In the genomic region with DNA sequence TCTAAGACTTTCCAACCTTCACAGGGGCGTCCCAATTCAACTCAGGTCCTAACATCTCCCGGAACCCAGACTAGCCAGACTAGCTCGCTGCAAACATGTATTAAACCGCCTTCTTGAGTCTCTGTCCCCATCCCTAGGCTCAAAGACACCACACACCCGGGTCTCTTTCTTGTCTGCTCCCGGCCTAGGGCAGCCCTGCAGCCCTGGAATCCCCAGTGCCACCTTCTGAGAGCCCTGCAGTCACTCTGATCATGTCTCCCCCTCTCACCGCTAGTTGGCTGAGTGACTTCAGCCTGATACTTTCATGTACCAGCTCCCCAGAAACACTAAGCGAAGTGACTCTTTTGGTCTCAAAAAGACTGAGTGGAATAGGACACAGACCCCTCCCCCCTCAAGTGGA, we compare ENCODE assay signal across 7 mouse cellular contexts. TPM values are rescaled to one million over a fixed set of nuclear protein-coding genes. Genes with fewer than 3 reads are reported as not detected.
DNase-seq lines count a peak whose midpoint lies in the region; ATAC-seq and TF ChIP-seq lines count a peak whose summit lies in the region.

No protein-coding gene starts in this region.

- peak overlapping the region; percentile 68 for H3K4me2 ChIP-seq in liver, embryonic 11.5 days
- no peak overlapping the region for H3K4me2 ChIP-seq in liver, postnatal 0 days (ENCODE audit: low read depth, low read length)
- H3K4me2 ChIP-seq in forebrain, embryonic 11.5 days (ENCODE audit: low read depth, low read length, severe bottlenecking): peak overlapping the region; percentile 78
- peak overlapping the region; percentile 58 for H3K4me2 ChIP-seq in intestine, embryonic 14.5 days (ENCODE audit: low read length)
- peak overlapping the region; percentile 90 for H3K4me2 ChIP-seq in neural tube, embryonic 13.5 days

- H3K9ac ChIP-seq in liver, embryonic 11.5 days (ENCODE audit: low read depth, low read length): no peak overlapping the region
- H3K9ac ChIP-seq in liver, postnatal 0 days (replicated peaks): no peak overlapping the region
- peak overlapping the region; percentile 29; the same call in 1 of the 2 replicates for H3K9ac ChIP-seq in forebrain, embryonic 11.5 days (ENCODE audit: low read length)
- no peak overlapping the region for H3K9ac ChIP-seq in intestine, embryonic 14.5 days (ENCODE audit: low read length)
- H3K9ac ChIP-seq in neural tube, embryonic 13.5 days: peak overlapping the region; percentile 72

- peaks cover 4% of the 10 kb centered on the region for H3K4me1 ChIP-seq in liver, embryonic 11.5 days (replicated peaks; ENCODE audit: control insufficient read depth, insufficient read depth, low read length)
- no peaks in the 10 kb centered on the region for H3K4me1 ChIP-seq in liver, postnatal 0 days (ENCODE audit: insufficient read depth)
- peaks cover 5% of the 10 kb centered on the region; the same call in 1 of the 2 replicates for H3K4me1 ChIP-seq in forebrain, embryonic 11.5 days (replicated peaks; ENCODE audit: control insufficient read depth, insufficient read depth, low read length)
- no peaks in the 10 kb centered on the region for H3K4me1 ChIP-seq in intestine, embryonic 14.5 days (replicated peaks; ENCODE audit: control insufficient read depth, insufficient read depth, low read length)
- peaks cover 15% of the 10 kb centered on the region for H3K4me1 ChIP-seq in neural tube, embryonic 13.5 days (replicated peaks)

- H3K4me3 ChIP-seq in liver, embryonic 11.5 days (ENCODE audit: low read depth, low read length): peak overlapping the region; percentile 42
- no peak overlapping the region for H3K4me3 ChIP-seq in liver, postnatal 0 days (ENCODE audit: low read depth, low read length)
- peak overlapping the region; percentile 36 for H3K4me3 ChIP-seq in forebrain, embryonic 11.5 days (ENCODE audit: low read depth, low read length)
- H3K4me3 ChIP-seq in intestine, embryonic 14.5 days (ENCODE audit: low read depth, low read length): peak overlapping the region; percentile 36
- H3K4me3 ChIP-seq in neural tube, embryonic 13.5 days: peak overlapping the region; percentile 44

- H3K9me3 ChIP-seq in liver, embryonic 11.5 days (ENCODE audit: control insufficient read depth, low read length): no peaks in the 10 kb centered on the region
- no peaks in the 10 kb centered on the region for H3K9me3 ChIP-seq in liver, postnatal 0 days (ENCODE audit: low read length)
- no peaks in the 10 kb centered on the region for H3K9me3 ChIP-seq in forebrain, embryonic 11.5 days (ENCODE audit: control insufficient read depth, low read length)
- H3K9me3 ChIP-seq in intestine, embryonic 14.5 days (ENCODE audit: control insufficient read depth, low read length): no peaks in the 10 kb centered on the region
- H3K9me3 ChIP-seq in neural tube, embryonic 13.5 days: no peaks in the 10 kb centered on the region

- H3K27ac ChIP-seq in liver, embryonic 11.5 days (ENCODE audit: low read depth, low read length): no peak overlapping the region
- H3K27ac ChIP-seq in liver, postnatal 0 days (ENCODE audit: low read depth): no peak overlapping the region
- H3K27ac ChIP-seq in forebrain, embryonic 11.5 days (ENCODE audit: low read depth, low read length): no peak overlapping the region
- H3K27ac ChIP-seq in intestine, embryonic 14.5 days (ENCODE audit: low read depth): no peak overlapping the region
- no peak overlapping the region for H3K27ac ChIP-seq in neural tube, embryonic 13.5 days (replicated peaks)

- no peak for DNase-seq in liver, embryonic 11.5 days (ENCODE audit: low spot score)
- DNase-seq in liver, postnatal 0 days: no peak
- DNase-seq in forebrain, embryonic 11.5 days (ENCODE audit: low spot score): no peak
- DNase-seq in intestine, embryonic 14.5 days (ENCODE audit: low spot score): no peak
- DNase-seq in T-cell, adult 2 months (ENCODE audit: low spot score): no peak
- no peak for DNase-seq in right cerebral cortex, postnatal 4 days

- H3K27me3 ChIP-seq in liver, embryonic 11.5 days (replicated peaks; ENCODE audit: control insufficient read depth, insufficient read depth, low read length): peaks cover 73% of the 10 kb centered on the region
- peaks cover 59% of the 10 kb centered on the region for H3K27me3 ChIP-seq in liver, postnatal 0 days (ENCODE audit: insufficient read depth, low read length)
- H3K27me3 ChIP-seq in forebrain, embryonic 11.5 days (ENCODE audit: control insufficient read depth, insufficient read depth, low read length): peaks cover 45% of the 10 kb centered on the region
- H3K27me3 ChIP-seq in intestine, embryonic 14.5 days (replicated peaks; ENCODE audit: control insufficient read depth, insufficient read depth, low read length): peaks cover 79% of the 10 kb centered on the region
- H3K27me3 ChIP-seq in neural tube, embryonic 13.5 days: peaks cover 97% of the 10 kb centered on the region

- no peaks in the 10 kb centered on the region for H3K36me3 ChIP-seq in liver, embryonic 11.5 days (ENCODE audit: control insufficient read depth, insufficient read depth, low read length)
- H3K36me3 ChIP-seq in liver, postnatal 0 days (replicated peaks; ENCODE audit: insufficient read depth, low read length): no peaks in the 10 kb centered on the region
- no peaks in the 10 kb centered on the region for H3K36me3 ChIP-seq in forebrain, embryonic 11.5 days (ENCODE audit: control insufficient read depth, insufficient read depth, low read length)
- H3K36me3 ChIP-seq in intestine, embryonic 14.5 days (ENCODE audit: control insufficient read depth, insufficient read depth, low read length): no peaks in the 10 kb centered on the region
- no peaks in the 10 kb centered on the region for H3K36me3 ChIP-seq in neural tube, embryonic 13.5 days

- no peak for TF ChIP-seq CTCF in liver, postnatal 0 days (IDR thresholded peaks at IDR 0.05; ENCODE audit: low read depth)

- no peak for TF ChIP-seq EP300 in liver, postnatal 0 days (IDR thresholded peaks at IDR 0.05; ENCODE audit: low read depth)

- WGBS in liver, embryonic 11.5 days: 12% methylated on average over 8 of the region's 8 CpGs
- 11% methylated on average over 8 of the region's 8 CpGs for WGBS in liver, postnatal 0 days (ENCODE audit: insufficient replicate concordance)
- 7% methylated on average over 8 of the region's 8 CpGs for WGBS in forebrain, embryonic 11.5 days
- WGBS in intestine, embryonic 14.5 days: 7% methylated on average over 8 of the region's 8 CpGs
- 8% methylated on average over 8 of the region's 8 CpGs for WGBS in neural tube, embryonic 13.5 days

- no peak for ATAC-seq in liver, embryonic 11.5 days (replicated peaks; ENCODE audit: low FRiP score)
- no peak for ATAC-seq in liver, postnatal 0 days
- no peak for ATAC-seq in forebrain, embryonic 11.5 days (replicated peaks; ENCODE audit: low FRiP score)
- ATAC-seq in intestine, embryonic 14.5 days (replicated peaks; ENCODE audit: low FRiP score, low TSS enrichment, low read depth): no peak
- no peak for ATAC-seq in neural tube, embryonic 13.5 days (ENCODE audit: low read depth)

RNA-seq across cellular contexts. Expression of a gene that starts 7.9 kb away (rescaled TPM):
- polyA plus RNA-seq in liver, embryonic 11.5 days (2014; fragmentation: Nextera tagmentation; extraction: Ambion mirVana): not detected in 2 replicates
- not detected in 2 replicates for polyA plus RNA-seq in liver, postnatal 0 days (2015; fragmentation: Nextera tagmentation; extraction: Ambion mirVana)
- polyA plus RNA-seq in forebrain, embryonic 11.5 days (2014; fragmentation: Nextera tagmentation; extraction: Ambion mirVana): 0.80 and 0.99 TPM in 2 replicates
- 0.09 and 0.11 TPM in 2 replicates for polyA plus RNA-seq in intestine, embryonic 14.5 days (2014; fragmentation: Nextera tagmentation; extraction: Ambion mirVana)
- polyA plus RNA-seq in neural tube, embryonic 13.5 days (2015; fragmentation: Nextera tagmentation; extraction: Ambion mirVana): 7.8 and 9.9 TPM in 2 replicates

RNA-seq across cellular contexts. Expression of a gene that starts 10.6 kb away (rescaled TPM):
- 0.21 and 0.36 TPM in 2 replicates for polyA plus RNA-seq in liver, embryonic 11.5 days (2014; fragmentation: Nextera tagmentation; extraction: Ambion mirVana)
- 0.50 and 0.74 TPM in 2 replicates for polyA plus RNA-seq in liver, postnatal 0 days (2015; fragmentation: Nextera tagmentation; extraction: Ambion mirVana)
- 1.4 and 2.3 TPM in 2 replicates for polyA plus RNA-seq in forebrain, embryonic 11.5 days (2014; fragmentation: Nextera tagmentation; extraction: Ambion mirVana)
- polyA plus RNA-seq in intestine, embryonic 14.5 days (2014; fragmentation: Nextera tagmentation; extraction: Ambion mirVana): 2.2 and 2.5 TPM in 2 replicates
- polyA plus RNA-seq in neural tube, embryonic 13.5 days (2015; fragmentation: Nextera tagmentation; extraction: Ambion mirVana): 3.5 and 3.6 TPM in 2 replicates

RNA-seq across cellular contexts. Expression of a gene that starts 18.7 kb away (rescaled TPM):
- 0.35 and 0.62 TPM in 2 replicates for polyA plus RNA-seq in liver, embryonic 11.5 days (2014; fragmentation: Nextera tagmentation; extraction: Ambion mirVana)
- polyA plus RNA-seq in liver, postnatal 0 days (2015; fragmentation: Nextera tagmentation; extraction: Ambion mirVana): 0.18 and 0.31 TPM in 2 replicates
- polyA plus RNA-seq in forebrain, embryonic 11.5 days (2014; fragmentation: Nextera tagmentation; extraction: Ambion mirVana): 1.5 and 1.6 TPM in 2 replicates
- polyA plus RNA-seq in intestine, embryonic 14.5 days (2014; fragmentation: Nextera tagmentation; extraction: Ambion mirVana): 0.26 and 0.35 TPM in 2 replicates
- 4.3 and 4.9 TPM in 2 replicates for polyA plus RNA-seq in neural tube, embryonic 13.5 days (2015; fragmentation: Nextera tagmentation; extraction: Ambion mirVana)

RNA-seq across cellular contexts. Expression of a gene that starts 32.4 kb away (rescaled TPM):
- not detected in 2 replicates for polyA plus RNA-seq in liver, embryonic 11.5 days (2014; fragmentation: Nextera tagmentation; extraction: Ambion mirVana)
- 0.25 TPM in 1 of 2 replicates, not detected in the other for polyA plus RNA-seq in liver, postnatal 0 days (2015; fragmentation: Nextera tagmentation; extraction: Ambion mirVana)
- polyA plus RNA-seq in forebrain, embryonic 11.5 days (2014; fragmentation: Nextera tagmentation; extraction: Ambion mirVana): not detected in 2 replicates
- polyA plus RNA-seq in intestine, embryonic 14.5 days (2014; fragmentation: Nextera tagmentation; extraction: Ambion mirVana): 0.09 TPM in 1 of 2 replicates, not detected in the other
- not detected in 2 replicates for polyA plus RNA-seq in neural tube, embryonic 13.5 days (2015; fragmentation: Nextera tagmentation; extraction: Ambion mirVana)

Comparison
In these comparisons a context has a peak if more than half of its experiments do, and no peak if none do; other contexts are left out.
1. H3K9ac ChIP-seq: peak in forebrain, embryonic 11.5 days (single experiment) and neural tube, embryonic 13.5 days (single experiment); none in liver, embryonic 11.5 days (single experiment), liver, postnatal 0 days (single experiment) and intestine, embryonic 14.5 days (single experiment).